Comparison of ENCODE assay signal across 13 mouse cellular contexts in genomic region chr7:101459923-101460607, GRCm38 (mm10). TPM values are rescaled to one million over a fixed set of nuclear protein-coding genes. Genes with fewer than 3 reads are reported as not detected.
A peak's percentile ranks its signal among the peaks of the same experiment; 100 is the strongest.
DNase-seq lines count a peak whose midpoint lies in the region; ATAC-seq lines count a peak whose summit lies in the region.
"Had no signal": no experiment of that assay in that cellular context is flagged by ENCODE, and none has a peak within 500 bp of the region (broad histone marks: within the 10 kb centered on the region; RNA-seq: fewer than 3 reads in every experiment).

No protein-coding gene starts in this region.

- H3K9ac ChIP-seq in heart, embryonic 11.5 days (ENCODE audit: low read depth, low read length): no peak overlapping the region
- no peak overlapping the region for H3K9ac ChIP-seq in kidney, embryonic 14.5 days (ENCODE audit: low read depth, low read length)
- H3K9ac ChIP-seq: liver, embryonic 12.5 days; midbrain, embryonic 15.5 days had no signal

- H3K36me3 ChIP-seq in heart, embryonic 10.5 days: no peaks in the 10 kb centered on the region
- H3K36me3 ChIP-seq in heart, embryonic 11.5 days (ENCODE audit: control insufficient read depth, insufficient read depth, low read length): no peaks in the 10 kb centered on the region
- H3K36me3 ChIP-seq in kidney, embryonic 14.5 days (ENCODE audit: control insufficient read depth, insufficient read depth, low read length): no peaks in the 10 kb centered on the region
- H3K36me3 ChIP-seq: liver, embryonic 12.5 days; midbrain, embryonic 15.5 days had no signal

- H3K27ac ChIP-seq in heart, embryonic 10.5 days: peak overlapping the region; percentile 48; the same call in 1 of the 2 replicates
- H3K27ac ChIP-seq in heart, embryonic 11.5 days (ENCODE audit: low read depth, low read length): no peak overlapping the region
- no peak overlapping the region for H3K27ac ChIP-seq in kidney, embryonic 14.5 days (ENCODE audit: low read depth, low read length)
- peak overlapping the region; percentile 91 for H3K27ac ChIP-seq in brown adipose tissue, adult 24 weeks (replicated peaks; ENCODE audit: low read depth, low read length)
- H3K27ac ChIP-seq: liver, embryonic 12.5 days; midbrain, embryonic 15.5 days had no signal

- WGBS in heart, embryonic 10.5 days: 46% methylated on average over 10 of the region's 10 CpGs
- 43% methylated on average over 10 of the region's 10 CpGs for WGBS in heart, embryonic 11.5 days (ENCODE audit: insufficient replicate concordance)
- 51% methylated on average over 10 of the region's 10 CpGs for WGBS in kidney, embryonic 14.5 days

- H3K4me1 ChIP-seq in heart, embryonic 10.5 days: peaks cover 49% of the 10 kb centered on the region
- peaks cover 17% of the 10 kb centered on the region for H3K4me1 ChIP-seq in heart, embryonic 11.5 days (ENCODE audit: control insufficient read depth, insufficient read depth, low read length)
- H3K4me1 ChIP-seq in kidney, embryonic 14.5 days (ENCODE audit: control insufficient read depth, insufficient read depth, low read length): peaks cover 17% of the 10 kb centered on the region
- peaks cover 65% of the 10 kb centered on the region for H3K4me1 ChIP-seq in brown adipose tissue, adult 24 weeks (ENCODE audit: control insufficient read depth, insufficient read depth, insufficient read length, low read length)

- DNase-seq in adrenal gland, adult (ENCODE audit: inconsistent age in 2 of 2, low spot score in 1 of 2): peak; percentile 43 to 70
- no peak for DNase-seq in adrenal gland, postnatal 4 days (ENCODE audit: low spot score in 2 of 2)
- DNase-seq in heart, embryonic 10.5 days (ENCODE audit: low spot score): no peak
- DNase-seq in kidney, postnatal 14 days: peak; percentile 56
- DNase-seq in retina, postnatal 1 day: no peak
- DNase-seq: cerebellum, adult 11 months; embryo, embryonic 11 days had no signal

- no peak for ATAC-seq in heart, embryonic 11.5 days (replicated peaks; ENCODE audit: insufficient number of reproducible peaks, low FRiP score, low TSS enrichment)
- ATAC-seq in kidney, embryonic 14.5 days (ENCODE audit: low FRiP score, low TSS enrichment): no peak
- ATAC-seq: liver, embryonic 12.5 days had no signal

- no peak overlapping the region for H3K4me2 ChIP-seq in heart, embryonic 11.5 days
- H3K4me2 ChIP-seq in kidney, embryonic 14.5 days (replicated peaks; ENCODE audit: low read depth, low read length): no peak overlapping the region
- H3K4me2 ChIP-seq: liver, embryonic 12.5 days; midbrain, embryonic 15.5 days had no signal

- H3K27me3 ChIP-seq in heart, embryonic 10.5 days (ENCODE audit: insufficient read depth, poor library complexity, severe bottlenecking): peaks cover 71% of the 10 kb centered on the region
- peaks cover 12% of the 10 kb centered on the region for H3K27me3 ChIP-seq in heart, embryonic 11.5 days (ENCODE audit: control insufficient read depth, insufficient read depth, low read length)
- H3K27me3 ChIP-seq in kidney, embryonic 14.5 days (ENCODE audit: control insufficient read depth, insufficient read depth, low read length): no peaks in the 10 kb centered on the region; the same call in 1 of the 2 replicates
- H3K27me3 ChIP-seq: midbrain, embryonic 15.5 days had no signal

- H3K4me3 ChIP-seq in heart, embryonic 10.5 days: no peak overlapping the region
- no peak overlapping the region for H3K4me3 ChIP-seq in heart, embryonic 11.5 days (ENCODE audit: low read depth, low read length)
- no peak overlapping the region for H3K4me3 ChIP-seq in kidney, embryonic 14.5 days (ENCODE audit: low read length)
- H3K4me3 ChIP-seq in brown adipose tissue, adult 24 weeks (ENCODE audit: insufficient read depth, low read depth, low read length): no peak overlapping the region
- H3K4me3 ChIP-seq: liver, embryonic 12.5 days; midbrain, embryonic 15.5 days had no signal

- H3K9me3 ChIP-seq in heart, embryonic 10.5 days: no peaks in the 10 kb centered on the region
- no peaks in the 10 kb centered on the region for H3K9me3 ChIP-seq in heart, embryonic 11.5 days (replicated peaks; ENCODE audit: control insufficient read depth, low read length)
- H3K9me3 ChIP-seq in kidney, embryonic 14.5 days (ENCODE audit: control insufficient read depth, low read length): no peaks in the 10 kb centered on the region
- H3K9me3 ChIP-seq: liver, embryonic 12.5 days; midbrain, embryonic 15.5 days had no signal

RNA-seq across cellular contexts. Expression of gene Pde2a, which starts 38.6 kb away (rescaled TPM):
- total RNA-seq in adrenal gland, postnatal 4 days (2021): 100 to 1,000 TPM; 105 to 129 TPM
- polyA plus RNA-seq in heart, embryonic 10.5 days (2016; fragmentation: Nextera tagmentation; extraction: Ambion mirVana): 1.6 and 12.0 TPM in 2 replicates
- 5.8 and 5.9 TPM in 2 replicates for polyA plus RNA-seq in heart, embryonic 11.5 days (2014; fragmentation: Nextera tagmentation; extraction: Ambion mirVana)
- polyA plus RNA-seq in kidney, embryonic 14.5 days (2014; fragmentation: Nextera tagmentation; extraction: Ambion mirVana): 11.0 and 16.4 TPM in 2 replicates
- polyA plus RNA-seq in brown adipose tissue, adult 24 weeks (2012; ENCODE audit: insufficient read depth, insufficient read length, missing spikeins): 2.6 and 12.2 TPM in 2 replicates

RNA-seq across cellular contexts. Expression of gene Gm45837, which starts 49.4 kb away (rescaled TPM):
- 10 to 100 TPM in 1 of 2 experiments, 1 to 10 TPM in 1; 7.2 to 21.2 TPM for total RNA-seq in adrenal gland, postnatal 4 days (2021)
- polyA plus RNA-seq in heart, embryonic 10.5 days (2016; fragmentation: Nextera tagmentation; extraction: Ambion mirVana): 3.3 TPM in 1 of 2 replicates, not detected in the other
- polyA plus RNA-seq in heart, embryonic 11.5 days (2014; fragmentation: Nextera tagmentation; extraction: Ambion mirVana): 0.89 TPM in 1 of 2 replicates, not detected in the other
- polyA plus RNA-seq in kidney, embryonic 14.5 days (2014; fragmentation: Nextera tagmentation; extraction: Ambion mirVana): 10.2 and 13.2 TPM in 2 replicates
- polyA plus RNA-seq in brown adipose tissue, adult 24 weeks (2012; ENCODE audit: insufficient read depth, insufficient read length, missing spikeins): 16.1 TPM in 1 of 2 replicates, not detected in the other
- total RNA-seq: left cerebral cortex, postnatal 14 days had no signal
- polyA plus RNA-seq: liver, embryonic 12.5 days; midbrain, embryonic 15.5 days had no signal

Comparison
In these comparisons a context has a peak if more than half of its experiments do, and no peak if none do; other contexts are left out.
1. DNase-seq: peak in adrenal gland, adult (2 of 2) and kidney, postnatal 14 days (single experiment); none in adrenal gland, postnatal 4 days (0 of 2), heart, embryonic 10.5 days (single experiment) and retina, postnatal 1 day (single experiment).
2. H3K27ac ChIP-seq: peak in heart, embryonic 10.5 days (single experiment) and brown adipose tissue, adult 24 weeks (single experiment); none in heart, embryonic 11.5 days (single experiment) and kidney, embryonic 14.5 days (single experiment).